ENCODE assay signal across 12 mouse cellular contexts in genomic region chr16:18620201-18620600, GRCm38 (mm10). TPM values are rescaled to one million over a fixed set of nuclear protein-coding genes. Genes with fewer than 3 reads are reported as not detected.
DNase-seq lines count a peak whose midpoint lies in the region; ATAC-seq and TF ChIP-seq lines count a peak whose summit lies in the region.
"Had no signal": no experiment of that assay in that cellular context is flagged by ENCODE, and none has a peak within 500 bp of the region (broad histone marks: within the 10 kb centered on the region; RNA-seq: fewer than 3 reads in every experiment).

No protein-coding gene starts in this region.

- 24% methylated on average over 6 of the region's 6 CpGs for WGBS in heart, embryonic 10.5 days
- WGBS in lung, embryonic 14.5 days = 43% methylated on average over 6 of the region's 6 CpGs
- WGBS in neural tube, embryonic 12.5 days = 16% methylated on average over 6 of the region's 6 CpGs

- DNase-seq in heart, embryonic 10.5 days (ENCODE audit: low spot score) = no peak
- DNase-seq in heart, postnatal 10 days = no peak
- no peak for DNase-seq in lung, embryonic 14.5 days
- DNase-seq in lung, postnatal 4 days = no peak
- peak; percentile 34 for DNase-seq in gonadal fat pad, adult 2 months (ENCODE audit: low read depth)
- DNase-seq in testis, postnatal 14 days (ENCODE audit: low spot score) = no peak
- no peak for DNase-seq in ovary, postnatal 10 days (ENCODE audit: low spot score)
- DNase-seq: kidney, adult 8-10 months; lung, adult 2 months had no signal

- intact Hi-C loops in heart, postnatal 10 days (cut with DNase I) = no loop called here

- H3K36me3 ChIP-seq in heart, embryonic 10.5 days = peaks cover 11% of the 10 kb centered on the region
- H3K36me3 ChIP-seq in lung, embryonic 14.5 days (ENCODE audit: insufficient read depth) = peaks cover 26% of the 10 kb centered on the region; the same call in 1 of the 2 replicates
- H3K36me3 ChIP-seq in neural tube, embryonic 12.5 days = peaks cover 33% of the 10 kb centered on the region

- H3K9ac ChIP-seq in lung, embryonic 14.5 days = no peak overlapping the region
- H3K9ac ChIP-seq in neural tube, embryonic 12.5 days = no peak overlapping the region

- peak overlapping the region; percentile 92 for H3K4me2 ChIP-seq in lung, embryonic 14.5 days
- 0 out of 2 replicates have a peak overlapping the region, but pooled peaks have one; percentile 70 for H3K4me2 ChIP-seq in neural tube, embryonic 12.5 days (replicated peaks)

- H3K9me3 ChIP-seq in heart, embryonic 10.5 days = no peaks in the 10 kb centered on the region
- no peaks in the 10 kb centered on the region for H3K9me3 ChIP-seq in lung, embryonic 14.5 days (ENCODE audit: low read depth, low read length)
- H3K9me3 ChIP-seq in neural tube, embryonic 12.5 days = no peaks in the 10 kb centered on the region

- peak overlapping the region; percentile 67 for H3K4me3 ChIP-seq in heart, embryonic 10.5 days
- H3K4me3 ChIP-seq in lung, embryonic 14.5 days (ENCODE audit: low read depth, low read length) = peak overlapping the region; percentile 52; the same call in 1 of the 2 replicates
- H3K4me3 ChIP-seq in neural tube, embryonic 12.5 days = peak overlapping the region; percentile 33; the same call in 1 of the 2 replicates
- H3K4me3 ChIP-seq: erythroblast, embryonic 14.5 days had no signal

- H3K4me1 ChIP-seq in heart, embryonic 10.5 days = peaks cover 40% of the 10 kb centered on the region
- peaks cover 6% of the 10 kb centered on the region; the same call in 1 of the 2 replicates for H3K4me1 ChIP-seq in lung, embryonic 14.5 days (ENCODE audit: insufficient read depth)
- H3K4me1 ChIP-seq in neural tube, embryonic 12.5 days = peaks cover 26% of the 10 kb centered on the region

- TF ChIP-seq CTCF in lung, embryonic 14.5 days (IDR thresholded peaks at IDR 0.05; ENCODE audit: low read depth) = no peak

- no peak overlapping the region for H3K27ac ChIP-seq in heart, embryonic 10.5 days
- H3K27ac ChIP-seq in lung, embryonic 14.5 days (ENCODE audit: low read depth) = no peak overlapping the region
- H3K27ac ChIP-seq in neural tube, embryonic 12.5 days = no peak overlapping the region

- peaks cover 98% of the 10 kb centered on the region for H3K27me3 ChIP-seq in heart, embryonic 10.5 days (ENCODE audit: insufficient read depth, poor library complexity, severe bottlenecking)
- H3K27me3 ChIP-seq in lung, embryonic 14.5 days (ENCODE audit: insufficient read depth, low read length) = peaks cover 66% of the 10 kb centered on the region
- peaks cover 74% of the 10 kb centered on the region for H3K27me3 ChIP-seq in neural tube, embryonic 12.5 days (replicated peaks)

- ATAC-seq in lung, embryonic 14.5 days (ENCODE audit: insufficient read depth) = no peak
- no peak for ATAC-seq in neural tube, embryonic 12.5 days (ENCODE audit: low FRiP score, low read depth)
- ATAC-seq: activated CD4-positive, CD25-positive, alpha-beta regulatory T cell, adult 4 months had no signal

RNA-seq across cellular contexts. Expression of gene Gp1bb, which starts 2.0 kb away (rescaled TPM):
- 6.0 and 7.4 TPM in 2 replicates for polyA plus RNA-seq in heart, embryonic 10.5 days (2016; fragmentation: Nextera tagmentation; extraction: Ambion mirVana)
- total RNA-seq in heart, postnatal 10 days (2021) = 1 to 10 TPM in 1 of 2 experiments, under 1 TPM in 1; 0.77 to 1.2 TPM
- 3.8 and 4.1 TPM in 2 replicates for polyA plus RNA-seq in lung, embryonic 14.5 days (2014; fragmentation: Nextera tagmentation; extraction: Ambion mirVana)
- 0.51 and 0.53 TPM in 2 replicates for polyA plus RNA-seq in gonadal fat pad, adult 2 months (2012; rRNA removed)
- 12.0 and 12.7 TPM in 2 replicates for polyA plus RNA-seq in neural tube, embryonic 12.5 days (2016; fragmentation: Nextera tagmentation; extraction: Ambion mirVana)
- polyA plus RNA-seq: activated CD4-positive, CD25-positive, alpha-beta regulatory T cell, adult 4 months had no signal

RNA-seq across cellular contexts. Expression of gene Gm49601, which starts 6.0 kb away (rescaled TPM):
- 0.26 and 1.1 TPM in 2 replicates for polyA plus RNA-seq in heart, embryonic 10.5 days (2016; fragmentation: Nextera tagmentation; extraction: Ambion mirVana)
- 1 to 10 TPM; 2.2 to 4.1 TPM for total RNA-seq in heart, postnatal 10 days (2021)
- polyA plus RNA-seq in lung, embryonic 14.5 days (2014; fragmentation: Nextera tagmentation; extraction: Ambion mirVana) = 1.2 and 1.7 TPM in 2 replicates
- 2.1 and 4.8 TPM in 2 replicates for polyA plus RNA-seq in gonadal fat pad, adult 2 months (2012; rRNA removed)
- 11.8 and 12.1 TPM in 2 replicates for polyA plus RNA-seq in neural tube, embryonic 12.5 days (2016; fragmentation: Nextera tagmentation; extraction: Ambion mirVana)
- polyA plus RNA-seq: activated CD4-positive, CD25-positive, alpha-beta regulatory T cell, adult 4 months had no signal

RNA-seq across cellular contexts. Expression of gene Sept5, which starts 9.6 kb away (rescaled TPM):
- 4.3 and 11.7 TPM in 2 replicates for polyA plus RNA-seq in heart, embryonic 10.5 days (2016; fragmentation: Nextera tagmentation; extraction: Ambion mirVana)
- 10 to 100 TPM; 11.3 to 11.6 TPM for total RNA-seq in heart, postnatal 10 days (2021)
- 19.3 and 20.1 TPM in 2 replicates for polyA plus RNA-seq in lung, embryonic 14.5 days (2014; fragmentation: Nextera tagmentation; extraction: Ambion mirVana)
- polyA plus RNA-seq in gonadal fat pad, adult 2 months (2012; rRNA removed) = 11.9 and 13.7 TPM in 2 replicates
- 117 and 125 TPM in 2 replicates for polyA plus RNA-seq in neural tube, embryonic 12.5 days (2016; fragmentation: Nextera tagmentation; extraction: Ambion mirVana)
- polyA plus RNA-seq: erythroblast, embryonic 14.5 days had no signal

RNA-seq across cellular contexts. Expression of gene Tbx1, which starts 29.7 kb away (rescaled TPM):
- 1.00 and 6.9 TPM in 2 replicates for polyA plus RNA-seq in heart, embryonic 10.5 days (2016; fragmentation: Nextera tagmentation; extraction: Ambion mirVana)
- total RNA-seq in heart, postnatal 10 days (2021) = 1 to 10 TPM in 1 of 2 experiments, under 1 TPM in 1; 0.57 to 1.1 TPM
- polyA plus RNA-seq in lung, embryonic 14.5 days (2014; fragmentation: Nextera tagmentation; extraction: Ambion mirVana) = 12.0 and 15.8 TPM in 2 replicates
- polyA plus RNA-seq in gonadal fat pad, adult 2 months (2012; rRNA removed) = 0.76 and 2.5 TPM in 2 replicates
- 5.5 and 7.2 TPM in 2 replicates for polyA plus RNA-seq in neural tube, embryonic 12.5 days (2016; fragmentation: Nextera tagmentation; extraction: Ambion mirVana)
- polyA plus RNA-seq: activated CD4-positive, CD25-positive, alpha-beta regulatory T cell, adult 4 months; erythroblast, embryonic 14.5 days had no signal
